Mouse (Mus musculus): ENCODE measurements around the gene Ckap2. TPM values are rescaled to one million over a fixed set of nuclear protein-coding genes. Genes with fewer than 3 reads are reported as not detected.

Ckap2 gene
- total RNA-seq, 1 experiment, result 68.7 TPM

GRCm38 (mm10) chr8:22162206-22162605, 23.4 kb downstream of the Ckap2 start:
- Histone ChIP-seq H3K9me3 (ENCODE audit: control insufficient read depth, insufficient read depth, low read depth, low read length) (no peaks in the 10 kb centered on the region), H3K4me1 (ENCODE audit: control insufficient read depth in 2 of 2, insufficient read depth in 2 of 2, low read length in 2 of 2, poor library complexity in 1 of 2) (peaks cover 0 to 4% of the 10 kb centered on the region in 2 experiments; a peak in 1 of 4 replicates), H3K36me3 (ENCODE audit: control insufficient read depth, insufficient read depth, low read length, poor library complexity, severe bottlenecking) (no peaks in the 10 kb centered on the region), H3K9ac (ENCODE audit: insufficient read depth, low read depth, low read length, poor library complexity, severe bottlenecking) (no peak overlapping the region), H3K27ac (ENCODE audit: insufficient read depth, low read depth, low read length, poor library complexity, severe bottlenecking) (no peak overlapping the region), H3K4me3 (ENCODE audit: insufficient read depth in 1 of 2, low read depth in 1 of 2, low read length in 2 of 2, poor library complexity in 1 of 2, severe bottlenecking in 1 of 2) (no peak overlapping the region)
- no peak for TF ChIP-seq ZNF384 (IDR thresholded peaks at IDR 0.05; ENCODE audit: low read depth, low read length)
- no peak for TF ChIP-seq CHD2 (IDR thresholded peaks at IDR 0.05; ENCODE audit: low read depth, low read length)
- no peak for TF ChIP-seq ZC3H11A (IDR thresholded peaks at IDR 0.05; ENCODE audit: borderline replicate concordance, low read depth, low read length)
- no peak for TF ChIP-seq HCFC1 (IDR thresholded peaks at IDR 0.05; ENCODE audit: borderline replicate concordance, insufficient read depth, low read length)
- no peak for TF ChIP-seq MAFK (IDR thresholded peaks at IDR 0.05; ENCODE audit: insufficient read depth, low read depth, low read length)
- DNase-seq (ENCODE audit: low read depth, low spot score), result no peak
- in situ Hi-C loops (cut with MboI; ENCODE audit: low sequenced_read_pairs in 2 of 2, unreplicated experiment in 2 of 2), result no loop called here

GRCm38 (mm10) chr8:22150345-22150663, 35.3 kb downstream of the Ckap2 start:
- Histone ChIP-seq H3K9ac (ENCODE audit: insufficient read depth, low read depth, low read length, poor library complexity, severe bottlenecking) (no peak overlapping the region), H3K36me3 (ENCODE audit: control insufficient read depth, insufficient read depth, low read length, poor library complexity, severe bottlenecking) (no peaks in the 10 kb centered on the region), H3K27ac (ENCODE audit: insufficient read depth, low read depth, low read length, poor library complexity, severe bottlenecking) (no peak overlapping the region), H3K4me1 (ENCODE audit: control insufficient read depth in 2 of 2, insufficient read depth in 2 of 2, low read length in 2 of 2, poor library complexity in 1 of 2) (peaks cover 6 to 12% of the 10 kb centered on the region in 2 experiments; a peak in 2 of 4 replicates), H3K4me3 (ENCODE audit: insufficient read depth in 1 of 2, low read depth in 1 of 2, low read length in 2 of 2, poor library complexity in 1 of 2, severe bottlenecking in 1 of 2) (no peak overlapping the region), H3K9me3 (ENCODE audit: control insufficient read depth, insufficient read depth, low read depth, low read length) (no peaks in the 10 kb centered on the region)
- DNase-seq (ENCODE audit: low read depth, low spot score), result no peak
- TF ChIP-seq MAFK (IDR thresholded peaks at IDR 0.05; ENCODE audit: insufficient read depth, low read depth, low read length) (no peak), ZC3H11A (IDR thresholded peaks at IDR 0.05; ENCODE audit: borderline replicate concordance, low read depth, low read length) (no peak), ZNF384 (IDR thresholded peaks at IDR 0.05; ENCODE audit: low read depth, low read length) (no peak), HCFC1 (IDR thresholded peaks at IDR 0.05; ENCODE audit: borderline replicate concordance, insufficient read depth, low read length) (no peak), CHD2 (IDR thresholded peaks at IDR 0.05; ENCODE audit: low read depth, low read length) (no peak)
- in situ Hi-C loops (cut with MboI; ENCODE audit: low sequenced_read_pairs in 2 of 2, unreplicated experiment in 2 of 2), result no loop called here

GRCm38 (mm10) chr8:22149643-22150344, 35.8 kb downstream of the Ckap2 start:
- Histone ChIP-seq H3K9me3 (ENCODE audit: control insufficient read depth, insufficient read depth, low read depth, low read length) (no peaks in the 10 kb centered on the region), H3K36me3 (ENCODE audit: control insufficient read depth, insufficient read depth, low read length, poor library complexity, severe bottlenecking) (no peaks in the 10 kb centered on the region), H3K4me3 (ENCODE audit: insufficient read depth in 1 of 2, low read depth in 1 of 2, low read length in 2 of 2, poor library complexity in 1 of 2, severe bottlenecking in 1 of 2) (no peak overlapping the region), H3K27ac (ENCODE audit: insufficient read depth, low read depth, low read length, poor library complexity, severe bottlenecking) (no peak overlapping the region), H3K9ac (ENCODE audit: insufficient read depth, low read depth, low read length, poor library complexity, severe bottlenecking) (no peak overlapping the region), H3K4me1 (ENCODE audit: control insufficient read depth in 2 of 2, insufficient read depth in 2 of 2, low read length in 2 of 2, poor library complexity in 1 of 2) (peaks cover 4 to 12% of the 10 kb centered on the region in 2 experiments; a peak in 2 of 4 replicates)
- no peak for TF ChIP-seq ZC3H11A (IDR thresholded peaks at IDR 0.05; ENCODE audit: borderline replicate concordance, low read depth, low read length)
- TF ChIP-seq CHD2 (IDR thresholded peaks at IDR 0.05; ENCODE audit: low read depth, low read length), result no peak
- TF ChIP-seq ZNF384 (IDR thresholded peaks at IDR 0.05; ENCODE audit: low read depth, low read length), result no peak
- TF ChIP-seq MAFK (IDR thresholded peaks at IDR 0.05; ENCODE audit: insufficient read depth, low read depth, low read length), result no peak
- no peak for TF ChIP-seq HCFC1 (IDR thresholded peaks at IDR 0.05; ENCODE audit: borderline replicate concordance, insufficient read depth, low read length)
- in situ Hi-C loops (cut with MboI; ENCODE audit: low sequenced_read_pairs in 2 of 2, unreplicated experiment in 2 of 2), result no loop called here
- DNase-seq (ENCODE audit: low read depth, low spot score), result no peak

GRCm38 (mm10) chr8:22148367-22148740, 37.3 kb downstream of the Ckap2 start:
- no peak for DNase-seq (ENCODE audit: low read depth, low spot score)
- H3K27ac ChIP-seq (ENCODE audit: insufficient read depth, low read depth, low read length, poor library complexity, severe bottlenecking), result no peak overlapping the region
- H3K4me1 ChIP-seq (ENCODE audit: control insufficient read depth in 2 of 2, insufficient read depth in 2 of 2, low read length in 2 of 2, poor library complexity in 1 of 2), result peaks cover 4 to 10% of the 10 kb centered on the region in 2 experiments; a peak in 2 of 4 replicates
- no peak overlapping the region for H3K9ac ChIP-seq (ENCODE audit: insufficient read depth, low read depth, low read length, poor library complexity, severe bottlenecking)
- in situ Hi-C loops (cut with MboI; ENCODE audit: low sequenced_read_pairs in 2 of 2, unreplicated experiment in 2 of 2), result no loop called here
- TF ChIP-seq ZNF384 (IDR thresholded peaks at IDR 0.05; ENCODE audit: low read depth, low read length) (no peak), HCFC1 (IDR thresholded peaks at IDR 0.05; ENCODE audit: borderline replicate concordance, insufficient read depth, low read length) (no peak), MAFK (IDR thresholded peaks at IDR 0.05; ENCODE audit: insufficient read depth, low read depth, low read length) (no peak), CHD2 (IDR thresholded peaks at IDR 0.05; ENCODE audit: low read depth, low read length) (no peak), ZC3H11A (IDR thresholded peaks at IDR 0.05; ENCODE audit: borderline replicate concordance, low read depth, low read length) (no peak)
- peak overlapping the region; percentile 6 to 26; a peak in 2 of 4 replicates for H3K4me3 ChIP-seq (ENCODE audit: insufficient read depth in 1 of 2, low read depth in 1 of 2, low read length in 2 of 2, poor library complexity in 1 of 2, severe bottlenecking in 1 of 2)
- H3K9me3 ChIP-seq (ENCODE audit: control insufficient read depth, insufficient read depth, low read depth, low read length), result no peaks in the 10 kb centered on the region
- no peaks in the 10 kb centered on the region for H3K36me3 ChIP-seq (ENCODE audit: control insufficient read depth, insufficient read depth, low read length, poor library complexity, severe bottlenecking)
